Mouse (Mus musculus) thymus, adult 2 months (tissue): ENCODE results near the gene Vkorc1l1.

Experiments
- CTCF ChIP-seq: fragments of 200-500 bp; IDR thresholded peaks from 2 replicates; pipeline ENCODE4 v1.5.1; 2012; ENCODE audit warnings: mild to moderate bottlenecking, control low read depth, low read length, moderate library complexity, borderline replicate concordance; ENCODE audit not compliant: control insufficient read depth, poor library complexity, insufficient read depth; ENCODE audit errors: extremely low read depth
- POLR2A ChIP-seq: fragments of 200-500 bp; IDR thresholded peaks from 2 replicates; pipeline ENCODE4 v1.6.1; 2012; ENCODE audit warnings: mild to moderate bottlenecking, low read length, control low read depth, moderate library complexity; ENCODE audit not compliant: control insufficient read depth, poor library complexity, insufficient read depth; ENCODE audit errors: extremely low read depth

DNA sequence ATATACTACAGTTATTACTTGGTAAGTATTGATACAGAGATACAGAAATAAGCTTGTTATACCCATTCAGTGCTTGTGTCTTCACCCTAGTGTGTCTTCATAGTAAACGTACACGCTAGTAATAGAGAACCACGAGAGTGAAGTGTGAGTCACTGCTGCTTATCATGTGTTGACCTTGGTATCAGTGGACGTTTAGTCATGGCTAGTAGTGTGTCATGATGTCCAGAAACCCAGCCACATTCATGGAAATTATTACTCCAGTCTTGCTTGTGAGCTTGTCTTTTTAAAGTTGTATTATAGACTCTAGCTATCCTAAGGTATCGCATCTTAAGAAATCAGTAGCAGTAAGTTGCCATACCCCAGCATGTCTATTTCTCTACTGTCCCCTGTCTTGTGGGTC is 36.8 kb downstream of the Vkorc1l1 start:
- TF ChIP-seq CTCF (no peak), POLR2A (no peak)
